Mouse (Mus musculus) embryonic fibroblast, embryonic 13.5 days (primary cell): ENCODE results near the gene Clrn2.

Experiments used
- CTCF ChIP-seq: IDR thresholded peaks from 2 replicates; pipeline ENCODE4 v1.5.1; 2011; ENCODE audit warnings: mild to moderate bottlenecking, control low read depth, low read length, moderate library complexity, borderline replicate concordance; ENCODE audit not compliant: insufficient read depth
- POLR2A ChIP-seq: IDR thresholded peaks from 2 replicates; pipeline ENCODE4 v1.6.1; 2011; ENCODE audit warnings: low read depth, mild to moderate bottlenecking, control low read depth, low read length, moderate library complexity

GRCm38 (mm10) chr5:45473521-45473920 lies 20.0 kb downstream of the Clrn2 start:
- TF ChIP-seq CTCF (no peak), POLR2A (no peak)
